Mouse (Mus musculus): ENCODE results near the gene Pramef8. TPM values are rescaled to one million over a fixed set of nuclear protein-coding genes. Genes with fewer than 3 reads are reported as not detected.
"Not testable (repeated sequence)": the region's sequence is repeated elsewhere in the genome, so short reads cannot be mapped to it uniquely, and the experiment has no call there.

Pramef8 gene
- polyA plus RNA-seq, 1 experiment from 2014 or later, result 23.0 TPM

GRCm38 (mm10) chr4:143414121-143414520 is 1.9 kb downstream of the Pramef8 start:
- WGBS, result 92% methylated on average over 3 of the region's 3 CpGs
- H3K9me3 ChIP-seq, result peaks cover 5% of the 10 kb centered on the region; the same call in 1 of the 2 replicates
- no peak for ATAC-seq (ENCODE audit: low FRiP score, low read depth)
- no peak overlapping the region for H3K27ac ChIP-seq
- no peaks in the 10 kb centered on the region for H3K27me3 ChIP-seq (replicated peaks)
- H3K4me2 ChIP-seq (replicated peaks), result no peak overlapping the region
- H3K4me1 ChIP-seq, result peaks cover 5% of the 10 kb centered on the region
- H3K36me3 ChIP-seq, result peaks cover 48% of the 10 kb centered on the region
- H3K4me3 ChIP-seq, result no peak overlapping the region
- no peak overlapping the region for H3K9ac ChIP-seq

DNA sequence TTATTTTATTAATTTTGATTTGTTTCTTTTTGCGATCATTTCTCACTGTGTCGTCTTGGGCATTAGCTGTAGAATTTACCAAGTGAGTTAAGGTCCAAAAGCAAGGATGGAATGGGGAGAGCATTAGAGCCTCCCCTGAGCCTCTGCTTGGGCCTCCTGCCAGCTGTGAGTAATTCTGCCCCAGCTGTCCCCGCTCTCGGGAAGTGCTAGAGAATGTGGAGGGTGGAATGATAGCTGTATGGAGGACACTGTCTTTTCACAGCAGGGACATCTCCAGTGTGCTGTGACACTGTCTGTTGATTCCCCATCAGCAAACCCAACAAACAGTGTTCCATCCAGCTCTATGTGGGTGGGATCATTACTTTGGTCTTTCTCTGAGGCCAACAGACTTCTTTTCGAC is 14.5 kb downstream of the Pramef8 start:
- not testable (repeated sequence) for H3K4me2 ChIP-seq (replicated peaks); H3K27me3 ChIP-seq (replicated peaks); H3K4me1 ChIP-seq; H3K4me3 ChIP-seq; H3K27ac ChIP-seq; H3K9ac ChIP-seq; H3K9me3 ChIP-seq; H3K36me3 ChIP-seq; ATAC-seq (ENCODE audit: low FRiP score, low read depth)
- 67% methylated on average over 5 of the region's 5 CpGs for WGBS

- WGBS, result 81% methylated on average over 3 of the region's 3 CpGs
- H3K4me2 ChIP-seq (replicated peaks), result no peak within 1 kb of the TSS
- H3K27ac ChIP-seq, result no peak within 1 kb of the TSS
- no peaks in the 10 kb centered on the region for H3K27me3 ChIP-seq (replicated peaks)
- no peak within 1 kb of the TSS for H3K4me3 ChIP-seq
- H3K9ac ChIP-seq, result no peak within 1 kb of the TSS
- no peak for ATAC-seq (ENCODE audit: low FRiP score, low read depth)
- no peaks in the 10 kb centered on the region for H3K9me3 ChIP-seq
- no peaks in the 10 kb centered on the region for H3K36me3 ChIP-seq
- H3K4me1 ChIP-seq, result no peaks in the 10 kb centered on the region
Measured at GRCm38 (mm10) chr4:143450224-143450623, 38.0 kb downstream of the Pramef8 start, which contains the start of gene Oog4. TSS of gene Oog4 (minus strand) at chr4:143450324.

Other genes starting within 250 kb of the Pramef8 start
- 19.0 and 20.0 TPM in 2 replicates for gene Prdm2, start 199.4 kb upstream of the Pramef8 start, polyA plus RNA-seq (2016; fragmentation: Nextera tagmentation; extraction: Ambion mirVana)
- 116 and 121 TPM in 2 replicates for gene Pdpn, start 112.9 kb upstream of the Pramef8 start, polyA plus RNA-seq (2016; fragmentation: Nextera tagmentation; extraction: Ambion mirVana)
- gene Lrrc38, start 62.7 kb upstream of the Pramef8 start, polyA plus RNA-seq (2016; fragmentation: Nextera tagmentation; extraction: Ambion mirVana), result 0.79 and 0.86 TPM in 2 replicates
- not detected in 2 replicates for gene Pramel1, start 18.0 kb upstream of the Pramef8 start, polyA plus RNA-seq (2016; fragmentation: Nextera tagmentation; extraction: Ambion mirVana)
- gene Oog4, start 37.9 kb downstream of the Pramef8 start, polyA plus RNA-seq (2016; fragmentation: Nextera tagmentation; extraction: Ambion mirVana), result not detected in 2 replicates
- not detected in 2 replicates for gene Gm13043, start 98.9 kb downstream of the Pramef8 start, polyA plus RNA-seq (2016; fragmentation: Nextera tagmentation; extraction: Ambion mirVana)
- gene Gm13040, start 123.5 kb downstream of the Pramef8 start, polyA plus RNA-seq (2016; fragmentation: Nextera tagmentation; extraction: Ambion mirVana), result not detected in 2 replicates
- not detected in 2 replicates for gene BC080695, start 139.3 kb downstream of the Pramef8 start, polyA plus RNA-seq (2016; fragmentation: Nextera tagmentation; extraction: Ambion mirVana)
- not detected in 2 replicates for gene Gm13057, start 139.3 kb downstream of the Pramef8 start, polyA plus RNA-seq (2016; fragmentation: Nextera tagmentation; extraction: Ambion mirVana)
- gene Gm13083, start 202.6 kb downstream of the Pramef8 start, polyA plus RNA-seq (2016; fragmentation: Nextera tagmentation; extraction: Ambion mirVana), result not detected in 2 replicates
- gene Gm13088, start 244.8 kb downstream of the Pramef8 start, polyA plus RNA-seq (2016; fragmentation: Nextera tagmentation; extraction: Ambion mirVana), result not detected in 2 replicates